Mouse (Mus musculus) heart, adult 2 months (tissue): Measurements from ENCODE around the gene Limd2.

ENCODE experiments used
- CTCF ChIP-seq: fragments of 200-600 bp; IDR thresholded peaks from 2 replicates; pipeline ENCODE4 v1.8.1; 2022; ENCODE audit warnings: antibody characterized with exemption, mild to moderate bottlenecking, moderate library complexity
- EP300 ChIP-seq: fragments of 200-500 bp; IDR thresholded peaks from 2 replicates; pipeline ENCODE4 v1.6.1; 2011; ENCODE audit warnings: low read depth, low read length, control low read depth; ENCODE audit not compliant: insufficient read depth
- POLR2A ChIP-seq: fragments of 200-500 bp; IDR thresholded peaks from 2 replicates; pipeline ENCODE4 v1.6.1; 2011; ENCODE audit warnings: mild to moderate bottlenecking, low read depth, low read length, control low read depth; ENCODE audit not compliant: insufficient read depth

DNA sequence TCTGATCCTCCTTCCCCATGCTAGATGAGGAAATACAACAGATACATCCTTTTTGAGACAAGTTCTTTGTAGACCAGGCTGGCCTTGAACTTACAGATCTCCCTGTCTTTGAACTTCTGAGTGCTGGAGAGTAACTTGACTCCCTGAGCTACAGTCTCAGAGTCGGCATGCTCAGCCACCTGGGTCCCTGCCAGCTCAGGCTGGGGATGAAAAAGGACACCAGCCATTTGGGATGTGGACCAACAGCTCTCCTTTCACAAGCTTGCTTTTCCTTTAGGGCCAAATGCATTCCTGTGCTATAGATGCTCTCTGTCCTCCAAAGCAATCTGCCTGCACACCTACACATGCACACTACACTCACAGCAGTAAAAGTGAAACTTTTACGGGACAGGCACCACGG lies 14.4 kb upstream of the Limd2 start:
- TF ChIP-seq POLR2A, result no peak
- TF ChIP-seq CTCF, result no peak
- TF ChIP-seq EP300, result no peak
